Mouse (Mus musculus): ENCODE measurements around the gene Eif4g3.

DNA sequence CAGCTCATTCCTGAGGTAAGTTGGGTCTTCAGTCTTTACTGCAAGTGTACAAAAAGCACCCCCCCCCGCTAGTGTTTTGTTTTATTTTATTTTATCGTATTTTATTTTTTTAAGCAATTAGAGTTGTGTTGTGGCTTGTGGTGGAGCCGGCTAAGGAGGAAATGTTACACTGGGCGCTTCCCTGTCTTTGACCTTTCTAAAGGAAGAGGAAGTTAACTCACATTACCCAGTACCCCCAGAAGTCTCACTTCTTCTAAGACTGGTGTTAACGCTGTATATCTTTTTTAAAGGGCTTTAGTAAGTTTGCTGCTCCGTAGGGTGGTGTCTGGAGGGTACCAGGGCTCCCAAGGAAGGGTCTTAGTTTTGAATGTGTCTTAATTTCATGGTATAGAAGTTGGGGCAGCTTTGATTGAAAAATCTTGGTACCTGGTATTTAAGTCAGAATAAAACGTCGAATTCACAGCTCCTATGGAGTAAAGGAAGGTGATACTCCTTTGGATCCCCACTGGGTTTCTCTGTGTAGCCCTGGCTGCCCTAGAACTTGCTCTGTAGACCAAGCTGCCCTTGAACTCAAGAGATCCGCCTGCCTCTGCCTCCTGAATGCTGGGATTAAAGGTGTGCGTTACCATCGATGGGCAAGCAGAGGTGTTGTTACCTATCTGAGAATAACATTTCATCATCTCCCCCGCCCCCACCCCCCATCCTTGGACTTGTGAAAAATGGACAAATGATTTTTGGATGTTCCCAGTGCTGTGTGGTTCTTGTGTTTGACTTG is 1.9 kb downstream of the Eif4g3 start:
- TF ChIP-seq GATA1 (IDR thresholded peaks at IDR 0.05; ENCODE audit: borderline replicate concordance, low read length) (no peak), FLI1 (IDR thresholded peaks at IDR 0.05; ENCODE audit: low read length) (no peak)
